ENCODE assay signal across 9 mouse cellular contexts in the genomic region with DNA sequence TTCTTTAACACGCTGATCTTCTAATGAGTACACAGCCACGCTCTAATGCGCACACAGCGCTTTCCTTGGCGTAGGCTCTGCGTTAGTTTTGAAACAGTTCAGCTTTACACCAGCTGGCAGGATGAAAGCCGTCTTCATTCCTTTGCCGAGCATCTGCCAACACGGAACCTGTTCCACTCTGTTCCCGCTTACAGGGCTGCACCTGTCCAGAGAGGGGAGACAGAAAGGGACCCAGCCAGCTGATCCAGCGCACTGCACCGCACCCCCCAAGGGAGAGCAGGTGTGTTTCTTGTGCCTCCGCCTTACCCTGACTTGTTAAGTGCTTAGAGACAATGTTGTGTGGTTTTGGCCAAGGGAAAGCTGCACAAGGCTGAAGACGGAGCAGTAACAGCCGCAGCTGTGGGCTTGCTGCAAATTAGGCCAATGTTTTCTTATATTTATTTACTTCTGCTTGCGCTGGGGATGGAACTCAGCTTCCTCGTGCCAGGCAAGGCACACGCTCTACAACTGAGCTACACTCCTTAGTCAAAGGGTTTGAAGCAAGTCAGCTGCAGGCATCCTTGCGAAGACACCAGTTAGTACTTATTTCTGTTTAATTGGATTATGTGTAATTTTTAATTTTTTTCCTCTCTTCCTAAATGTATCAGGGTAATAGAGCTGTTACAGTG. TPM values are rescaled to one million over a fixed set of nuclear protein-coding genes. Genes with fewer than 3 reads are reported as not detected.
A peak's percentile ranks its signal among the peaks of the same experiment; 100 is the strongest.
DNase-seq lines count a peak whose midpoint lies in the region; ATAC-seq and TF ChIP-seq lines count a peak whose summit lies in the region.
"Had no signal": no experiment of that assay in that cellular context is flagged by ENCODE, and none has a peak within 500 bp of the region (broad histone marks: within the 10 kb centered on the region; RNA-seq: fewer than 3 reads in every experiment).

No protein-coding gene starts in this region.

- peak overlapping the region; percentile 31; the same call in 1 of the 2 replicates for H3K27ac ChIP-seq in heart, embryonic 15.5 days
- H3K27ac ChIP-seq in small intestine, adult 2 months (ENCODE audit: insufficient read depth, low read depth, low read length), result no peak overlapping the region

- H3K4me3 ChIP-seq in heart, embryonic 15.5 days, result no peak overlapping the region
- H3K4me3 ChIP-seq in small intestine, adult 2 months (ENCODE audit: low read depth, low read length), result peak overlapping the region; percentile 38

- H3K9ac ChIP-seq in heart, embryonic 15.5 days, result no peak overlapping the region

- TF ChIP-seq POLR2A in small intestine, adult 2 months (IDR thresholded peaks at IDR 0.05; ENCODE audit: low read depth, low read length), result no peak

- H3K27me3 ChIP-seq in heart, embryonic 15.5 days, result no peaks in the 10 kb centered on the region
- H3K27me3 ChIP-seq in small intestine, adult 2 months (ENCODE audit: control insufficient read depth, insufficient read depth, low read length), result no peaks in the 10 kb centered on the region

- peak overlapping the region; percentile 38; the same call in 1 of the 2 replicates for H3K4me2 ChIP-seq in heart, embryonic 15.5 days

- ATAC-seq in heart, embryonic 15.5 days (replicated peaks; ENCODE audit: insufficient number of reproducible peaks, insufficient read depth, low FRiP score, low read depth), result no peak

- H3K9me3 ChIP-seq in heart, embryonic 15.5 days (replicated peaks), result no peaks in the 10 kb centered on the region

- 72% methylated on average over 19 of the region's 19 CpGs for WGBS in heart, embryonic 15.5 days
- 17% methylated on average over 19 of the region's 19 CpGs for WGBS in small intestine, adult 2 months

- no peaks in the 10 kb centered on the region for H3K36me3 ChIP-seq in heart, embryonic 15.5 days
- H3K36me3 ChIP-seq in small intestine, adult 2 months (ENCODE audit: control insufficient read depth, insufficient read depth, low read length), result no peaks in the 10 kb centered on the region
- H3K36me3 ChIP-seq: G1E had no signal

- intact Hi-C loops in left cerebral cortex, postnatal 10 days (cut with DNase I), result no loop called here

- no peak for TF ChIP-seq CTCF in small intestine, adult 2 months (IDR thresholded peaks at IDR 0.05; ENCODE audit: extremely low read depth, insufficient read length, insufficient replicate concordance, low read depth, low read length)

- DNase-seq in heart, postnatal 4 days, result no peak
- peak; percentile 33 for DNase-seq in ZHBTc4 (ENCODE audit: low read depth, low spot score)
- peak; percentile 45 for DNase-seq in kidney, adult 11 months
- DNase-seq in left cerebral cortex, postnatal 10 days (ENCODE audit: extremely low spot score in 1 of 2, low spot score in 2 of 2), result peak; percentile 24 to 27
- no peak for DNase-seq in adrenal gland, postnatal 10 days
- DNase-seq in liver, result no peak

- peaks cover 26% of the 10 kb centered on the region for H3K4me1 ChIP-seq in heart, embryonic 15.5 days (replicated peaks)
- peaks cover 10% of the 10 kb centered on the region for H3K4me1 ChIP-seq in small intestine, adult 2 months (ENCODE audit: control insufficient read depth, insufficient read depth, insufficient read length, low read length)

RNA-seq across cellular contexts. Expression of a gene that starts 36.8 kb away (rescaled TPM):
- polyA plus RNA-seq in heart, embryonic 15.5 days (2015; fragmentation: Nextera tagmentation; extraction: Ambion mirVana), result 13.8 and 15.7 TPM in 2 replicates
- total RNA-seq in heart, postnatal 4 days (2021), result 10 to 100 TPM; 34.9 to 35.9 TPM
- 10 to 100 TPM; 56.2 to 62.9 TPM for total RNA-seq in left cerebral cortex, postnatal 10 days (2021)
- 16.6 and 34.6 TPM in 2 replicates for polyA plus RNA-seq in small intestine, adult 2 months (2012; rRNA removed)
- total RNA-seq in adrenal gland, postnatal 10 days (2021), result 10 to 100 TPM; 46.9 to 56.7 TPM

Comparison
In these comparisons a context has a peak if more than half of its experiments do, and no peak if none do; other contexts are left out.
1. DNase-seq: peak in ZHBTc4 (single experiment), kidney, adult 11 months (single experiment) and left cerebral cortex, postnatal 10 days (2 of 2); none in heart, postnatal 4 days (single experiment), adrenal gland, postnatal 10 days (single experiment) and liver (single experiment).